Mouse (Mus musculus) adrenal gland, adult (tissue): ENCODE data around the gene Mum1.

ENCODE experiments used
- DNase-seq, 2 experiments: peaks; one replicate each; pipeline ENCODE4 v3.0.0; 2022 to 2023; ENCODE audit warnings: low spot score in 1 of 2; ENCODE audit not compliant: inconsistent age in 2 of 2

Mum1 gene

DNA sequence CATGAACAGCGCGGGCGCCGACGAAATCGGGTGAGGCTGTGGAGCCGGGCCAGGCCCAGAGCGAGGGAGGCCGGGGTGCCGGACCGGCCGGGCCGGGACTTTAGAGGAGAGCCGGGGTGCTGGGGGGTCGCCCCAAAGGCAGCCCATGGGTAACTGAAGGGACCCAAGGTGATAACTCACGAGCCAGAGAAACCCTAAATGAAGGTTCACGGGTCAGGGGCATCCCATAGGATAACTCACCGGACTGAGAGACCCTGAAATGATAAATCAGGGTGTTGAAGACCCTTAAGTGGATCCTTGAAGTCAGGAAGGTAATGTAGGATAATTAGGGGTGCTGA lies 38.9 kb downstream of the Mum1 start:
- no peak for DNase-seq

DNA sequence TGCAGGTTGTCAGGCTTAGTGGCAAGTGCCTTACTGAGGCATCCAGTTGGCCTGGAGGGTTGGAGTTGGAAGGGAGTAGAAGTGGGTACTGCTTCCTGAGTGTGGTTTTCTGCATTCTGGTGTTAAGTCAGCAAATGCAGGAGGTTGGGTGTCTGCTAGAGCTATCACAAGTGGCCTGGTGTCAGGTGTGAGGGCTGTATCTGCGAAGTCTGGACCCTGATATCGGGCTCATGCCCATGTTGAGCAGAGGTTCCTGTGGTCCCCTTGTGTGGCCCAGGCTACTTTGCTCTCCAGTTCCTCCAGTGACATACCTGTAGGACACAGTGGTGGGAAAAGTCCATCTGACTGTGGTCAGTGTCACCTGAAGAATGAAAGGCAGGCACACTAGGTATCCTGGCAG lies 43.9 kb downstream of the Mum1 start:
- no peak for DNase-seq

- peak in 1 of 2 experiments; percentile 79 for DNase-seq
Observed at GRCm38 (mm10) chr10:80270734-80271181, 44.5 kb downstream of the Mum1 start.

DNA sequence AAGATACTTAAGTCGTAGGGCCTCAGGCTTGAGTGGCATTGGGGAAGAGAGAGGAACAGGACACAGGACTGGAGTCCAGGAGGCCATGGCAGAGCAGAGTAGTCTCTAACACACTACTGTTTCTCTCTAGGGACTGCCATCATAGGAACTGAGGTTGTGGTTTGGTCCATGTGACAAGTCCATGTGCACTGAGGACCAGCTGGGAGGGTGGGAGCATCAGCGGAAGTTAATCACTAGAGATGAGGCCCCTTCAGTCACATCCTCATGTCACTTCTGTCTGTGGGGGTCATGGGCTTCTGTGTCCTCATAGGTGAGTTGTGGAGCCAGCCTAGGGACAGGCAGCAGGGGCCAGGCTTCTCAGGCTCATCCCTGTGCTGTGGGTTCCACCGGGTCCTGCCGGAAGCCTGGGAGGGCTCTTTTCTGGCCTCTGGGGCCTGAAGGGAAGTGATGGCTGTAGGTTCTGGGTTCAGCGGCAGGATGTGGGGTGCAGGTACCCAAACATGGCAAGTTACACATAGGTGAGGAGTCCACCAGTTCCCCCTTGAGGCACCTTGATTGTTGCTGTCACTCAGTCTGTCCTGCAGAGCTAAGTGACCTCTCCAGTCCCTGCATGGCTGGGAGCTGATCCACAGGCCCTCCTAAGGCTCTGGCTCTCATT lies 45.1 kb downstream of the Mum1 start:
- no peak for DNase-seq

DNA sequence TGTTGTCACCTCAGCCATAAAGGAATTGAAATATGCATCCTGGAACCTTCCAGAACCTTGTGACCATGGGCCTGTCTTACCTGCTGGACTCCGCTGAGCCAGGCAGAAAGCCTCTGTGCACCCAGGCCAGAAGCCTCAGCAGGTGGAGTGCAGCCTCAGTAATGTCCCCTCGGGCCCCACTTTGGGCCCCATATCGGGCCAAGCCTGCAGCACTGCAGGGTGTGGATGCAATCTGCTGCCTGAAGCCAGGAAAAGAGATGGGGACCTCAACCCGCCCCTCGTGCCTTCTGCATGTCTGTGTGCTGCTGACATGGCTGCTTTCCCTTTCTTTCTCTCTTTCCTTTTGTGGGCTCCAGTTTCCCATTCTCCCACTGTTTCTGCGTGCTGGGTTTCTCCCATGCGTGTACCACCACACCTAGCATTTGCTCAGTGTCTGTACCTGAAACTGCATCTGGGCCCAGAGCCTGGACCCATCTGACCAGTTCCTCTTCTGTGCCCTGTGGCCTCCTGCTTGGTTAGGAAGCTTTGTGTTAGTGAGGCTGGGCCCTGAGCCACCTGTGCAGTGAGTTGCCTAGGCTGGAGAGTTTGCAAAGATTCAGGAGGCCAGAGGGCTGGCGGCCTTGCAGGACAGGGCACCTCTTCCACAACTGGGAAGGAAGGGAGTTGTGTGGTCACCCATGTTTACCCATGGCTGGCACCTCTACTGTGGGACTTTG lies 45.8 kb downstream of the Mum1 start:
- no peak for DNase-seq

DNA sequence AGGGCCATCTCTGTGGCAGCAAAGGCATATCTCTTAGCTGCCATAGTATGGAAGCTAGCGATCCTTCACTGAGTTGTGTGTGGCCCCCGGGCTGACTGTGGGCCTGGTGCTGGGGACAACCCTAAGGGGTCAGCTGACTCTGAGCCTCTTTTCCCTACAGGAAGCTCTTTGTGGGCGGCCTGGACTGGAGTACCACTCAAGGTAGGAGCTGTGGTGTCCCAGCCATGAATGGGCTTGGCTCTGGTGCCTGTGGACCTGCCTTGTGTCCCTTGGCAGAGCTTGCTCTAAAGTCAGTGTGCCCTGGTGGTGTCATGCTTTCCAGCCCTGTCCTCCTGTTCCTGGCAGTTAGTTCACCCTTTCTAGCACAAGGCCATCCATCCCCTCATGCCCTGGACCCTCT lies 47.6 kb downstream of the Mum1 start:
- DNase-seq = no peak

DNA sequence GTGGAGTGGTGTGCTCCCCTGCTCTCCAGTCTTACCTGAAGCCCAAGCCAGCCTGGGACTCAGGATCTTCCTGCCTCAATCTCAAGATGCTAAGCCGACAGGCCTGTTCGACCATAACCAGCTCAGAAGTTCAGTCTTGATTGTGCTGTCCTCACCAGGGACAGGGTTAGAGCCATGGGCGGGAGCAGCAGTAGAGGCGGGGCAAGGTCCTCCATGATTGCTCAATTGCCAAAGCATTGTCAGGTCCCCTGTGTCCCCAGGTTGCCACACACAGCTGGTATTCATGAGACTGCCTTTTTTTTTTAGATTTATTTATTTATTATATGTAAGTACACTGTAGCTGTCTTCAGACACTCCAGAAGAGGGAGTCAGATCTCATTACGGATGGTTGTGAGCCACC lies 50.0 kb downstream of the Mum1 start:
- no peak for DNase-seq

DNA sequence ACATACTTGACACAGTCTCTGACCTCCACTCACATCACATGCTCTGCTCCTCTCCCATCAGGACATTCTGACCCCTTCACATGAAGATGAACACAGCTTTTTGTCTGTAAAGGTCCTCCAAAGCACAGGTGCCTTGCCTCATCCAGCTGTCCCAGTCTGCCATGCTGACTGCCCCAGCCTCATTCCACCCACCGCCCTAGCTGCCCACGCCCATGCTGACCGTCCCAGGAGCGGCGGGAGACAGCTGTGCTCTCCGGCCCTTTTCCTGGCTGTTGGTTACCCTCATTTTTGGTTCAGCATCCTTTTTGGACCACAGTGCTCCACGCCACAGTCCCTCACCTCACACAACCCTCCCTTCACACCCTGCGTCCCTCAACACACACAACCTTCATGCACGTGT lies 52.2 kb downstream of the Mum1 start:
- DNase-seq = no peak

DNA sequence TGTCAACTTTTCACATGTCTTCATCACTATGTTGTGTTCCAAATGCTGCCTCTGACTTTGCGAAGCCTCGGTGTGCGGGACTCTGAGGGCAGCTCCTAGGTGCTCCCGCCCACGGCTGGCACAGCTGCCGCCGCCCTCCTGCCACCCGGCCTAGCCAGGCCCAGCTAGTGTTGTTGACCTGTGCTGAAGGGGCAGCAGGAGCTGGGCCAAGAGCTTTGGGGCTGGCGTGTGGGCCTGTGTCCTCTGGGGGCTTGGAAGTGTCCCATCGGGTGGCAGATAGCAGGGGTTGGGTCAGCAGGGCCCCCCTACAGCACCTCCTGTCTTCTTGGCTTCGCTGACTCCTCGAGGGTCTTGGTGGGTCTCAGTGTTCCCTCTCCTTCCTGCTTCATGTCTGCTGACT lies 53.0 kb downstream of the Mum1 start:
- no peak for DNase-seq

- DNase-seq = peak; percentile 73 to 85
Observed at GRCm38 (mm10) chr10:80281304-80281703, 55.1 kb downstream of the Mum1 start.

GRCm38 (mm10) chr10:80281921-80282371 lies 55.7 kb downstream of the Mum1 start:
- DNase-seq = peak; percentile 73 to 83

DNA sequence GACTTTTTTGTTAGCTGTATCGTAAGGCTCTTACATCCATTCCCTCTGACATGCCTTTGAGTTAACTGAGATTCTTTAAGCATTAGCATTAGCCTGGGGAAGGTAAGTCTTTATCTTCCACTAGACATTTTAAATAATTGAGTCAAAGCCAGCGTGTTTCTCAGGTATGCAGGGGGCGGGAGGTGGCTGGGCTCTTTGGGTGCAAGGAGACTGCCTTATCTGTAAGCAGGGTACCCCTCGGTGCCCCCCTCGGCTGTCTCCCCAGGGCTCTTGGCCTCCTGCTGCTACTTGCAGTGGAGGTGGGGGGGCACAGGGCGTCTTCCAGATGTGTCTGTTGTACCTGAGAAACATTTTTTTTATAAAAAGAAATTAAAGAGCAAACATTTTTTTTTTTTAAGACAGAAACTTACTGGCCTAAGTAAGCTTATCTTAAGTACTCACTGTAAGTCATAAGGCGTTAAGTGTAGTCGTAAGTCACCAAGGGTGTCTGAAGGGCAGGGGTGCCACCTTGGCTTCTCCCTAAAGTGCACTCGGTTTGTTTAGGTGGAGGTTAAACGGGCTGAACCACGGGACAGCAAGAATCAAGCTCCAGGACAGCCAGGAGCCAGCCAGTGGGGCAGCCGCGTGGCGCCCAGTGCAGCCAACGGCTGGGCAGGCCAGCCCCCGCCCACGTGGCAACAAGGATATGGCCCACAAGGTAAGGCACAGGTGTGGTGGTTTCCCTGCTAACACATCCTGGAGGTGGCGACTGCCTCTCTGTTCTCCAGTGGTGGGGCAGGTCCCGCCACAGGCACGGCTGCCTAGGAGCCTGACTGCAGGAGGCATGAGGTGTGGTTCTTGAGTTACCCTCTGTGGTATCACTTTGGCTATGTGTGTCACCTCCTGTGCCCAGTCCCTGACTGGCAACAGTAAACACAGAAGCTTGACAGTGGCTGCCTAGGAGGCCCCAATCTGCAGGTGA lies 56.5 kb downstream of the Mum1 start:
- no peak for DNase-seq

GRCm38 (mm10) chr10:80285222-80286070 lies 59.2 kb downstream of the Mum1 start:
- DNase-seq = peak; percentile 71 to 88

DNA sequence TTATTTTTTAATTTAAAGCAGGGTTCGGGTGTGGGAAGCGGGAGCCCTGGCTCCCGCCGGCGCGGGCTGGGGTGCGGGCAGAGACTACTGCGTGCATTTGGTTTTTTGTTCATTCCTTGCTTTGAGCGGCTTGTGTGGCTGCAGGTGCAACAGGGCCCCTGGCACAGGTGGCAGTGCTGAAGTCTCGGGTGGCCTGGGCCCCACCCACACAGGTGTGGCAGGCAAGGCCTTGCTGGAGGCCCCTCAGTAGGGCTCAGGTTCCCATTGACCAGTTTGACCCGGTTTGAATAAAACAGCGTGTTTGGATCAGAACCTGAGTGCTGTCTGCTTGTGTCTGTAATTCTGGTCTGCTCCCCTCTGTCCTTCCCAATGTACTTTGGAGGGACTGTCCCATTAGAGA lies 61.9 kb downstream of the Mum1 start:
- no peak for DNase-seq

- DNase-seq = no peak
Observed at GRCm38 (mm10) chr10:80288657-80289056, 62.4 kb downstream of the Mum1 start.

GRCm38 (mm10) chr10:80292251-80293146 lies 66.3 kb downstream of the Mum1 start, which contains the start of gene Rps15:
Gene Rps15 (plus strand): TSS chr10:80292453.
- DNase-seq = peak; percentile 95 to 97

- DNase-seq = peak in 1 of 2 experiments; percentile 59
Observed at GRCm38 (mm10) chr10:80293325-80293724, 67.1 kb downstream of the Mum1 start.
